Comparison of ENCODE assay signal across 28 mouse cellular contexts in the genomic region with DNA sequence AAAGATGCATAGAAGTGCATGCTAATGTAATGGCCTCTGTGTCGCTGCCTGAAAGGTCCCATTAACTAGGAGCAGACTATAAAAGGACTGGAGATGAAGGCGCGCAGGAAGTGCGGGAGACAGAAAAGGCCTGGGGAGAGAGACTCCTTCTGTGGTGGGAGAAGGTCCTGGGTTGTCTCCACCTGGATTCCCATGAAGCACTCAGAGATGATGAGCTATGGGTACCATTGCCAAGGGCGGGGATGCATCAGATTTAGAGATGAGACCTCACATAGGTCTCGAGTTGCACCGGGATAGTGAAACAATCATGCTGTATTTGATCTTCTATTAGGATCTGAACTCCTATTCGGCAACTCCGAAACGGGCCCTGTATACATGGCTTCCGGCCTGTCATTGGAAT.
"Had no signal": no experiment of that assay in that cellular context is flagged by ENCODE, and none has a peak within 500 bp of the region (broad histone marks: within the 10 kb centered on the region; RNA-seq: fewer than 3 reads in every experiment).

No protein-coding gene starts in this region.

- H3K4me1 ChIP-seq: forebrain, embryonic 15.5 days had no signal

- H3K4me3 ChIP-seq: embryonic facial prominence, embryonic 10.5 days; embryonic facial prominence, embryonic 12.5 days; embryonic facial prominence, embryonic 13.5 days; embryonic facial prominence, embryonic 15.5 days; erythroblast, embryonic 14.5 days; forebrain, embryonic 10.5 days; forebrain, embryonic 12.5 days; forebrain, embryonic 13.5 days; forebrain, embryonic 15.5 days; gastrocnemius, adult 2 months; heart, adult 2 months had no signal

- H3K27me3 ChIP-seq: embryonic facial prominence, embryonic 12.5 days; embryonic facial prominence, embryonic 13.5 days; embryonic facial prominence, embryonic 15.5 days; forebrain, embryonic 12.5 days; forebrain, embryonic 13.5 days; forebrain, embryonic 15.5 days had no signal

- H3K9ac ChIP-seq: embryonic facial prominence, embryonic 12.5 days; embryonic facial prominence, embryonic 13.5 days; embryonic facial prominence, embryonic 15.5 days; forebrain, embryonic 12.5 days; forebrain, embryonic 13.5 days; forebrain, embryonic 15.5 days; forebrain, postnatal 0 days had no signal

- H3K4me2 ChIP-seq: embryonic facial prominence, embryonic 12.5 days; embryonic facial prominence, embryonic 13.5 days; embryonic facial prominence, embryonic 15.5 days; forebrain, embryonic 12.5 days; forebrain, embryonic 13.5 days; forebrain, embryonic 15.5 days had no signal

- H3K9me3 ChIP-seq: embryonic facial prominence, embryonic 10.5 days; embryonic facial prominence, embryonic 12.5 days; embryonic facial prominence, embryonic 13.5 days; embryonic facial prominence, embryonic 15.5 days; forebrain, embryonic 12.5 days; forebrain, embryonic 13.5 days; forebrain, embryonic 15.5 days had no signal

- H3K36me3 ChIP-seq: embryonic facial prominence, embryonic 10.5 days; embryonic facial prominence, embryonic 12.5 days; embryonic facial prominence, embryonic 13.5 days; embryonic facial prominence, embryonic 15.5 days; forebrain, embryonic 10.5 days; forebrain, embryonic 12.5 days; forebrain, embryonic 15.5 days had no signal

- H3K27ac ChIP-seq: embryonic facial prominence, embryonic 10.5 days; embryonic facial prominence, embryonic 12.5 days; embryonic facial prominence, embryonic 13.5 days; embryonic facial prominence, embryonic 15.5 days; forebrain, embryonic 10.5 days; forebrain, embryonic 12.5 days; forebrain, embryonic 13.5 days; forebrain, embryonic 15.5 days; gastrocnemius, adult 2 months; heart, adult 2 months had no signal

- ATAC-seq: forebrain, embryonic 13.5 days; forebrain, embryonic 14.5 days; forebrain, embryonic 15.5 days; forebrain, embryonic 16.5 days; forebrain, postnatal 0 days had no signal

- DNase-seq: cerebellum, adult 2 months; cerebellum, adult 8-10 months; cerebellum, adult 9-10 months; cerebellum, adult 9-11 months; cerebellum, postnatal 10 days; cerebellum, postnatal 14 days; cerebellum, postnatal 25 days; cerebellum, postnatal 36 days; embryo, embryonic 11 days; forebrain, postnatal 0 days; gastrocnemius, adult 2 months; gastrocnemius, postnatal 10 days; gastrocnemius, postnatal 14 days; gastrocnemius, postnatal 25 days; gastrocnemius, postnatal 36 days; heart, adult 18-20 months; heart, adult 2 months had no signal
